Mouse (Mus musculus) limb, embryonic 11.5 days (tissue): ENCODE results near the gene Slc39a11. TPM values are rescaled to one million over a fixed set of nuclear protein-coding genes. Genes with fewer than 3 reads are reported as not detected.

ENCODE experiments used
- ATAC-seq: fragments of 200-750 bp; cut with Nextera tagmentation; 2 replicates; pipeline ENCODE4 v1.8.0; 2017; ENCODE audit warnings: low read depth; ENCODE audit not compliant: insufficient number of reproducible peaks, low FRiP score, low TSS enrichment
- DNase-seq: peaks from one replicate; pipeline ENCODE4 v3.0.0-alpha.2; 2015; ENCODE audit warnings: low spot score
- H3K27ac ChIP-seq: fragments of 300-500 bp; sonication (generic); replicated peaks from 2 replicates; pipeline ENCODE4 v1.5.1; 2014; ENCODE audit warnings: low read depth, mild to moderate bottlenecking, low read length
- H3K27me3 ChIP-seq: fragments of 300-500 bp; sonication (generic); 2 replicates; pipeline ENCODE4 v1.6.1; 2014; ENCODE audit warnings: mild to moderate bottlenecking, low read length, mixed read lengths; ENCODE audit not compliant: control insufficient read depth, insufficient read depth
- H3K36me3 ChIP-seq: fragments of 300-500 bp; sonication (generic); 2 replicates; pipeline ENCODE4 v1.6.1; 2014; ENCODE audit warnings: mild to moderate bottlenecking, low read length, moderate library complexity, mixed read lengths; ENCODE audit not compliant: control insufficient read depth, insufficient read depth
- H3K4me1 ChIP-seq: fragments of 300-500 bp; sonication (generic); 2 replicates; pipeline ENCODE4 v1.6.1; 2014; ENCODE audit warnings: low read length, mixed read lengths; ENCODE audit not compliant: control insufficient read depth, insufficient read depth
- H3K4me2 ChIP-seq: fragments of 300-500 bp; sonication (generic); 2 replicates; pipeline ENCODE4 v1.6.1; 2014; ENCODE audit warnings: low read depth, mild to moderate bottlenecking, moderate library complexity; ENCODE audit not compliant: severe bottlenecking
- H3K4me3 ChIP-seq: fragments of 300-500 bp; sonication (generic); 2 replicates; pipeline ENCODE4 v1.5.1; 2014; ENCODE audit warnings: low read depth, low read length
- H3K9ac ChIP-seq: fragments of 300-500 bp; sonication (generic); 2 replicates; pipeline ENCODE4 v1.6.1; 2014; ENCODE audit warnings: mild to moderate bottlenecking, low read length
- H3K9me3 ChIP-seq: fragments of 300-500 bp; sonication (generic); 2 replicates; pipeline ENCODE4 v1.6.1; 2016; ENCODE audit warnings: low read length; ENCODE audit not compliant: control insufficient read depth
- WGBS: fragments of 180-500 bp; shearing (Covaris S2); extraction: QIAGEN DNeasy Blood & Tissue Kit; methylation state at CpG from one replicate; pipeline ENCODE4 v1.1.7; 2014; 5-methylcytosine and 5-hydroxymethylcytosine counted together
- polyA plus RNA-seq: library from polyadenylated mRNA; unstranded; fragments of >200 nt; fragmentation: Nextera tagmentation; extraction: Ambion mirVana; gene quantifications from 2 replicates; pipeline ENCODE4 v1.2.1, GENCODE M21; 2014

Gene Slc39a11
- polyA plus RNA-seq, 1 experiment from 2014 or later, result 14.9 TPM

DNA sequence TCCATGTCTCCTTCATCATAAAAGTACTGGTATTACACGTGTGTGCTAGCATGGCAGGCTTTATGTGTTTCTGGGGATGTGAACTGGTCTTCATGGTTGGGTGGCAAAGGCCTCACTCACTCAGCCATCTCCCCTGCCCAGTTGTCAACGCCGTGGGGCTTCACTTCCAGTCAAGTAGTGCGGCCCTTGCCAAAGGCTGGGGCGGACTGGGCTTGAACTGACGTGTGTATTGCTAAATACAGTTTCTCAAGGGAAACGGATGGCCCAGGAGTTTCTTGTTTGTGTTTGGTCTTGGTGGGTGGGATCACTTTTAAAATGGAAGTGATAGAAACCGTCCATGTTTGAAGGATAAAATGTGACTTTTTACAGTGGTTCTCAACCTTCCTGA is 112.7 kb downstream of the Slc39a11 start:
- Histone ChIP-seq H3K27ac (no peak overlapping the region), H3K4me3 (no peak overlapping the region), H3K9me3 (no peaks in the 10 kb centered on the region; the same call in 1 of the 2 replicates), H3K9ac (no peak overlapping the region), H3K4me2 (no peak overlapping the region), H3K4me1 (no peaks in the 10 kb centered on the region), H3K27me3 (no peaks in the 10 kb centered on the region), H3K36me3 (no peaks in the 10 kb centered on the region)
- ATAC-seq (no peak), DNase-seq (no peak)
- WGBS, result 88% methylated on average over 8 of the region's 8 CpGs

DNA sequence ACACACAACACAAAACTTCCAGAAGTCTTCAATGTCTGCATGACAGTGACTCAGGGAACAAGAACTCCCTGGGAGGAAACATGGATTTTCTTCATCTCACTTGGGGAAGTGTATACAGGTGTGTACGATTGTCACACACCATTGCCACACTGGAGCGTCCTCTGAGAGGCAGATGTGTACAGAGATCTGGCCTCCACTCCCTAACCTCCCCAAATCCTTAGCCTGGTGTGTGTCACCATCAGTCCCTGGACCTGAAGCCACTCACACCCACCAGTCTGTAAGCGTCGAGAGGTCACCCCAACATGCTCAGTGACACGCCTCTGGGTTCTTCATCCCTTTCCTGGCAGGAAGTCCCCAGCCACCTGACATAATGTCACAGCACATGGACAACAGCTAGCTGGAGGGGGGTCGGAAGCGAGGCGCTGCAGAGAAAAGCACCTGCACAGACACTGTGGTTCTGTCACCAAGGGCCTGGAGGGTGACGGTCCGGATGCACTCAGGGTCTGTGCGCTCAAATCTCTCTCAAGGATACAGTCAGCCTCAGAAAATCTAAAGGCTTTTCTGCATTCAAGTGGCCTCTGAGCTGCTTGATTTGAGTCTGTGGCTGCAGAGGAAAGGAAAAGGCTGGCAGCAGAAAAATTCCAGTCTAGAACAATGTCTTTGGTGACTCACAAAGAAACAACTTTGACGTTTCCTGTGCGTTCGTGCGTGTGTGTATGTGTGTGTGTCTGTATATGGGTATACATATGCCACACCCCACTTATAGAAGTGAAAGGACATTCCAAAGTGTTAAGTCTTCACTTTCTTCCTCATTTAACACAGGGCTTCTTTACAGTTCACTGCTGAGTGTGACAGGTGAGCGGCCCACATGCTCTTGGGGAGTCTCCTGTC is 113.3 kb downstream of the Slc39a11 start:
- no peak for ATAC-seq
- H3K9me3 ChIP-seq, result no peaks in the 10 kb centered on the region; the same call in 1 of the 2 replicates

DNA sequence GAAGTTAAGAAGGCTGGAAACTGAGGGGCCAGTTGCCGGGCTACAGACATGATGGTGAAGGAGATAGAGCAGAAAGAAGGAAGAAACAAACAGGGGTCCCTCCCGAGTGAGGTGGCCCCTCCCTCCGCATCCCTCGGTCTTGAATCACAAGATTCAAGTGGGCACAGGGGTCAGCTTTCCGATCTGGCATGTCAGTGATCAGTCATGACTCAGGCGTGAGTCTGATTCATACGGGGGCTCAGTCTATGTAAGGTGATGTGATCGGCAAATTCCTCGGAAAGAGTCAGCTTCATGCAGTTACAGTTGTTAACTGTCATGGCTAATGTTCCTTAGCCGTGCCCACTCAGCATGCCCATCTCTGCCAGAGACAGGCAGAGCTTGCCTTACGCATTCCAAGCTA is 115.5 kb downstream of the Slc39a11 start:
- 87% methylated on average over 11 of the region's 11 CpGs for WGBS
- no peak overlapping the region for H3K9ac ChIP-seq
- no peak overlapping the region for H3K4me3 ChIP-seq
- no peaks in the 10 kb centered on the region for H3K4me1 ChIP-seq
- no peaks in the 10 kb centered on the region for H3K36me3 ChIP-seq
- ATAC-seq, result no peak
- no peak overlapping the region for H3K4me2 ChIP-seq
- DNase-seq, result no peak
- no peaks in the 10 kb centered on the region for H3K9me3 ChIP-seq
- H3K27ac ChIP-seq, result no peak overlapping the region
- H3K27me3 ChIP-seq, result no peaks in the 10 kb centered on the region

More for the DNA sequence above, 113.3 kb downstream of the Slc39a11 start:
- no peak overlapping the region for H3K4me2 ChIP-seq
- H3K36me3 ChIP-seq, result no peaks in the 10 kb centered on the region
- no peak for DNase-seq
- no peak overlapping the region for H3K27ac ChIP-seq
- no peak overlapping the region for H3K4me3 ChIP-seq
- no peaks in the 10 kb centered on the region for H3K4me1 ChIP-seq
- WGBS, result 93% methylated on average over 16 of the region's 16 CpGs
- H3K9ac ChIP-seq, result no peak overlapping the region
- H3K27me3 ChIP-seq, result no peaks in the 10 kb centered on the region

- no peak for DNase-seq
- WGBS, result 58% methylated on average over 7 of the region's 7 CpGs
These were observed 115.9 kb downstream of the Slc39a11 start for GRCm38 (mm10) chr11:113533931-113534330.

GRCm38 (mm10) chr11:113528391-113528790 is 121.5 kb downstream of the Slc39a11 start:
- no peaks in the 10 kb centered on the region for H3K9me3 ChIP-seq
- H3K27ac ChIP-seq, result no peak overlapping the region
- DNase-seq (no peak), ATAC-seq (no peak)
- H3K4me3 ChIP-seq, result no peak overlapping the region
- no peaks in the 10 kb centered on the region for H3K4me1 ChIP-seq
- H3K9ac ChIP-seq, result no peak overlapping the region
- no peaks in the 10 kb centered on the region for H3K36me3 ChIP-seq
- H3K27me3 ChIP-seq, result no peaks in the 10 kb centered on the region
- 97% methylated on average over 3 of the region's 3 CpGs for WGBS
- H3K4me2 ChIP-seq, result no peak overlapping the region

More at GRCm38 (mm10) chr11:113533931-113534330, 115.9 kb downstream of the Slc39a11 start:
- Histone ChIP-seq H3K9me3 (no peaks in the 10 kb centered on the region), H3K4me2 (no peak overlapping the region), H3K9ac (no peak overlapping the region), H3K27ac (no peak overlapping the region), H3K4me1 (no peaks in the 10 kb centered on the region), H3K27me3 (no peaks in the 10 kb centered on the region), H3K4me3 (no peak overlapping the region), H3K36me3 (no peaks in the 10 kb centered on the region)
- no peak for ATAC-seq

DNA sequence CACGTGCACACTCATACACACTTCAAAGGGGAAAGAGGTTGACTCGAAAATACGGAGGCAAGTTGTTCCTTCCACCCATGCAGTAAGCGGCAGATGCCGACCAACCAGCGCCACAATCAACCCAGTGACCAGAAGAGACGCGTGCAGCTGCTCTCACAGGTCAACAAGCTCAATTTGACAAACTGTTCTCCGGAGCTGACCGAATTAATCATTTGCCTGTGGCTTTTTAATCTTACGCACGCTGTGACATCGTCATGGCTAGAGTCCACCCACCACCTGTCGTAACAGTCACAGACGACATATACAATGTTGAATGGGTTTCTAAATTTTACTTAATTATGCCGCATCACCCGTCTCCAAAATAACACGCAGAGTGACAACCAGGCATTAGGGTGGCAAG is 124.1 kb downstream of the Slc39a11 start:
- no peak overlapping the region for H3K9ac ChIP-seq
- H3K27ac ChIP-seq, result no peak overlapping the region
- ATAC-seq (no peak), DNase-seq (no peak)
- no peaks in the 10 kb centered on the region for H3K27me3 ChIP-seq
- no peaks in the 10 kb centered on the region for H3K9me3 ChIP-seq
- no peaks in the 10 kb centered on the region for H3K4me1 ChIP-seq
- H3K4me2 ChIP-seq, result no peak overlapping the region
- WGBS, result 90% methylated on average over 18 of the region's 18 CpGs
- no peak overlapping the region for H3K4me3 ChIP-seq
- H3K36me3 ChIP-seq, result no peaks in the 10 kb centered on the region

DNA sequence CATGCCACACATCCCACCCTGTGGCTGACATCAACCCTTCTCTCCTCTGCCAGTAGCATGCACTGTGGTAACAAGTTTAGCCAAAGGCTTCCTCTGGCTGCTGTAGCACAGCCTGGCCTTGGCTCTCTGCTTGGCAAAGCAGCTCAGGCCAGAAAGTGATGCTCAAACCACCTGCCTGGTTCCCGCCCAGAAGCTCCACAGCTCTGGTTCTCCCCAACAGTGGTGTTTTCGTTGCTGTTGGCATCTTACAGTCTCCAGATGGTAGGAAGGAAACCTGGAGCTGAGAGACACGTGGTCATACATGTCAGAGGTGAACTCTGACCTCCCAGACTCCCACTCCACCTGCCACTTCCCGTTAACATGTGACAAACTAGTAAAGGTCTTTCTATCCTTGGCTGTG is 127.2 kb downstream of the Slc39a11 start:
- 82% methylated on average over 4 of the region's 4 CpGs for WGBS
- no peak overlapping the region for H3K27ac ChIP-seq
- 0 out of 2 replicates have a peak, but pooled peaks cover 2% of the 10 kb centered on the region for H3K4me1 ChIP-seq
- no peak for ATAC-seq
- H3K36me3 ChIP-seq, result no peaks in the 10 kb centered on the region
- no peak overlapping the region for H3K4me3 ChIP-seq
- H3K27me3 ChIP-seq, result no peaks in the 10 kb centered on the region
- DNase-seq, result no peak
- no peak overlapping the region for H3K4me2 ChIP-seq
- H3K9ac ChIP-seq, result no peak overlapping the region
- H3K9me3 ChIP-seq, result no peaks in the 10 kb centered on the region

GRCm38 (mm10) chr11:113521469-113522190 is 128.2 kb downstream of the Slc39a11 start:
- DNase-seq (no peak), ATAC-seq (no peak)
- no peak overlapping the region for H3K4me2 ChIP-seq
- 0 out of 2 replicates have a peak, but pooled peaks cover 7% of the 10 kb centered on the region for H3K4me1 ChIP-seq
- H3K9me3 ChIP-seq, result no peaks in the 10 kb centered on the region
- no peaks in the 10 kb centered on the region for H3K27me3 ChIP-seq
- H3K4me3 ChIP-seq, result no peak overlapping the region
- no peak overlapping the region for H3K9ac ChIP-seq
- H3K27ac ChIP-seq, result no peak overlapping the region
- H3K36me3 ChIP-seq, result no peaks in the 10 kb centered on the region
- WGBS, result 85% methylated on average over 20 of the region's 20 CpGs
